Mouse (Mus musculus) brain, embryonic 18.5 days (tissue): ENCODE data around the gene Apoa4.
A peak's percentile ranks its signal among the peaks of the same experiment; 100 is the strongest.

Experiments
- DNase-seq: peaks from one replicate; pipeline ENCODE4 v3.0.0-alpha.2; 2012; ENCODE audit warnings: low read depth, low spot score

The Apoa4 gene

GRCm38 (mm10) chr9:46227064-46227614, 13.4 kb upstream of the Apoa4 start:
- DNase-seq, result no peak

DNA sequence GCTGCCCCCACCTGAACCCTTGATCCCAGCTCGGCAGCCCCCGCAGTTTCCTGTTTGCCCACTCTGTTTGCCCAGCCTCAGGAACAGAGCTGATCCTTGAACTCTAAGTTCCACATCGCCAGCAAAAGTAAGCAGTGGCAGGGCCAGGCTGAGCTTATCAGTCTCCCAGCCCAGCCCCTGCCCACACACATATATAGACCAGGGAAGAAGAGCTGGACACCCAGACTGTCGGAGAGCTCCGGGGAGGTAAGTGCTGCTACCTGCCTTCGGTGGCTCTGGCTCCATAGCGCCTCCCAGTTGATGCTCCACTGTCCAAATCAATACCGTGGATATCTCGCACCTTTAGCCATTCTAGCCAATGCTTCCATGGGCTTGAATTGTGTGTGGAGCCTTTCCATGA, 12.0 kb upstream of the Apoa4 start, which contains the start of gene Apoa1:
Gene Apoa1, plus strand, starts transcription at position 90 of the 400 bp plus-strand sequence.
- no peak for DNase-seq

DNA sequence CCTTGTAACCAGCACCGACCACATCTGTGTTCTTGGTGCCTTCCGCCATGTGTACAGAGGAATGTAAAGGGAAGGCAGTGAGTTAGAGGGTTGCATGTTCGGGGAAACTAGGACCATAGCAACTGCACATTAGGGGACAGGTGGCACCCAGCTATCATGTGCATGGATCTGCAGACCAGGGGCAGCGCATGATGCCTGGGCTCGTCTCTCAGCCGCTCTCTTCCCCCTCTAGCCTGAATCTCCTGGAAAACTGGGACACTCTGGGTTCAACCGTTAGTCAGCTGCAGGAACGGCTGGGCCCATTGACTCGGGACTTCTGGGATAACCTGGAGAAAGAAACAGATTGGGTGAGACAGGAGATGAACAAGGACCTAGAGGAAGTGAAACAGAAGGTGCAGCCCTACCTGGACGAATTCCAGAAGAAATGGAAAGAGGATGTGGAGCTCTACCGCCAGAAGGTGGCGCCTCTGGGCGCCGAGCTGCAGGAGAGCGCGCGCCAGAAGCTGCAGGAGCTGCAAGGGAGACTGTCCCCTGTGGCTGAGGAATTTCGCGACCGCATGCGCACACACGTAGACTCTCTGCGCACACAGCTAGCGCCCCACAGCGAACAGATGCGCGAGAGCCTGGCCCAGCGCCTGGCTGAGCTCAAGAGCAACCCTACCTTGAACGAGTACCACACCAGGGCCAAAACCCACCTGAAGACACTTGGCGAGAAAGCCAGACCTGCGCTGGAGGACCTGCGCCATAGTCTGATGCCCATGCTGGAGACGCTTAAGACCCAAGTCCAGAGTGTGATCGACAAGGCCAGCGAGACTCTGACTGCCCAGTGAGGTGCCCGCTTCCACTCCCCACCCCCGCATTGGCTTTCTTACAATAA, 10.7 kb upstream of the Apoa4 start:
- DNase-seq, result peak; percentile 80

DNA sequence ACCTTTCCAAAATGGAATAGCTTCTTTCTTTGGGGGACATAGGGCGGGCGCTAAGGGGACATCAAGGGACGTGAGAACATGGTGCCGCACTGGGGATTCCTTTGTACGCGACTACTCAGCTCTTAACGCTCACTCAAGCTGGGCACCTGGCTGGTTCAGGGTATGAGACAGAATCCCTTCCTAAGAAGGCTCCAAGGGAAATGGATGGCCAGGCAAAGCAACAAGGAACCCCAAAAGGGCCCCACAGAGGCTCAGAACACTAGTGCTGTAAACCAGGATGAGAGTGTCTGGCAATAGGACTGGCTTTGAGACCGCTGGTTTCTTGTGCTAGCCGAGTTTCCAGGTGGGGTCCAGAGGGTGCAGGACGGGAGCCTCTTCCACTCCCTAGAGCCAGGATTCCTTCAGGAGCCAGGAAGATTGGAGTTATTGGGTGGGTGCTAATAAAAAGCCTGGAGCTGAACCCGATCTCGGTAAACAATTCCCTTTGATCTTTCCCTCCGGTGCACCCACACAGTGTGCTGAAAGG, 10.0 kb upstream of the Apoa4 start:
- peak; percentile 1 for DNase-seq

DNA sequence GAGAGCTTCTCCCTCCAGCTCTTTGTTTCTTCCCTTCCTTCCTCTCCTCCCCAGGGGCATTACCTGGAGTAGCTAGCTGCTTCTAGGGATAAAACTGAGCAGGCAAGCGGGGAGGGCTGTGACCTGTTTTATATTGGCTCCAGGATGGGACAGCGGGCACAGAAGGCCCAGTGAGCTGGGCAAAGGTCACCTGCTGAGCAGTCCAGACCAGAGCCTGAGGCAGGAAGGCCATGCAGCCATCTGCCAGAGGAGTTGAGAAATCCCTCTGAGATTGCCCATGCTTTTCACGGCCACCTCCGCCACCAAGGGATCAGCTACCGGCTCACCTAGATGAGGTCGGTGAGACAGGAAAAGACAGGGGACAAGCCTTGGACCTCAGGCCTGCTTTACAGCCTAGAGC, 5.3 kb upstream of the Apoa4 start:
- DNase-seq, result no peak

DNA sequence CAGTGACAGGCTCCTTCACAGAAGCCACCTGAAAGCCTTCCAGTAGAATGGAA, 5.1 kb upstream of the Apoa4 start, which contains the start of gene Apoc3:
Gene Apoc3, minus strand, starts transcription at position 41 of the 53 bp plus-strand sequence.
- DNase-seq, result no peak

- no peak for DNase-seq
Observed at GRCm38 (mm10) chr9:46235649-46236048, 4.8 kb upstream of the Apoa4 start.

GRCm38 (mm10) chr9:46238850-46239249, 1.6 kb upstream of the Apoa4 start:
- no peak for DNase-seq

DNA sequence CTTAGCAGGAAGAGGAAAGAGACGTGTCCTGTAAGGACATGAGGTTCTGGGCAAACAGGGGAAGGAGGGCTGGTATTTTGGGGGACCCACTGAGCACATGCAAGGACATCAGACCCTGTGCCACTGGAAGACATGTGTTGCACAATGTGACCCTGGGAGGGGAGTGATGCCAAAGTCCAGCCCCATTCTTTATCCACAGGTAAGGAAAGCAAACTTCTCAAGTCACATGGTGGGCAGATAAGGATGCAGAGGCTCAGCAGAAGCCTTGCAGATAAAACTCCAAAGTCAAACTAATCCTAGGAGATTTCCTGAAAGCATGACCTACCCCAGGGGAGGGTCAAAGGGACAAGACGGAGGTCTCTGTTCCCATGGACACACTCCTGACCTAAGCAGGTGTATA, 1.3 kb downstream of the Apoa4 start:
- DNase-seq, result no peak

DNA sequence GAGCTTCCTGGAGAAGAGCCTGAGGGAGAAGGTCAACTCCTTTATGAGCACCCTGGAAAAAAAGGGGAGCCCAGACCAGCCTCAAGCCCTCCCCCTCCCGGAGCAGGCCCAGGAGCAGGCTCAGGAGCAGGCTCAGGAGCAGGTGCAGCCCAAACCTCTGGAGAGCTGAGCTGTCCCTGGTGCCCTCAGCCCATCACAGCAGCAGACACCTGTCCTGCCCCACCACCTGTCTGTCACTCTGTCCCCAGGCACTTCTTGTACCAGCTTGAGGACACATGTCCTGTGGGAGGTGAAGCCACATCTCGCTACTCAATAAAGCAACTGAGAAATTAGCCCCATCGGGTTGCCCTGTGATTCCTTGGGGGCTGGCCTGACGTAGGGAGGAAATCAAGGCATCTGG, 2.6 kb downstream of the Apoa4 start:
- DNase-seq, result no peak

DNA sequence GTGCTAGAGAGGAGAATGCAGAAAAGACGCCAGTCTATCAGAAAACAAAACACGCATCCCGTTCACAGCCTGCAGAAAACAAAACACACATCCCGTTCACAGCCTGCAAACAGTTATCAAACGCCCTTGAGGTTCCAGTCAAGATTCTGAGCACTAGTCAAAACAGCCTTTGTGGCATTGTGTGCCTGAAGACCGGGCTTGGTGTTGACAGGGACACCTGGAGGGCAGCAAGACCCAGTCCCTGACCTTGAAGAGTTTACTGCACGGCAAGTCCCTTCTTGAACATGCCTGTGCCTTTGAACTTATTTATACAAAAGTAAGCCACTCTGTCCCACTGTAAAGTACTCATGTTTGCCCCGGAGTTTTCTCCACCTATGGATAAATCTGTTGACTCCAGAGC, 3.1 kb downstream of the Apoa4 start:
- DNase-seq, result no peak

GRCm38 (mm10) chr9:46246752-46247324, 6.3 kb downstream of the Apoa4 start:
- DNase-seq, result peak; percentile 67

DNA sequence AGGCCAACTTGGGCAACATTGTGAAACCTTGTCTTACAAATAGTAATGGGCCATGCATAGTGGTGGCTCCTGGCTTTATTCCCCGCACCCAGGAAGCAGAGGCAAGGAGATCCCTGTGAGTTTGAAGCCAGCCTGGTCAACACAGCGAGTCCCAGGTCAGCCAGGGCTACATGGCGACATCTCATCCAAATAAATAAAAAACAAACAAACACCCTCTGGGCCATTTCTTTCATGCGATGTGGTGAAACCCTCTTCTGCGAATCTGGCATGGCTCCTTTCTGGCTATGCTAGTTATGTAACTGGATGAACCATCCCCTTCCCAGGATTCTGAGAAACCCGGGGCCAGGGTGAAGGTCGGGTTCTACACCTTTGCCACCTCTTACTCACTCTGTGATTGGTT, 15.7 kb downstream of the Apoa4 start:
- DNase-seq, result no peak

- DNase-seq, result no peak
Observed at GRCm38 (mm10) chr9:46256658-46257385, 16.3 kb downstream of the Apoa4 start.

DNA sequence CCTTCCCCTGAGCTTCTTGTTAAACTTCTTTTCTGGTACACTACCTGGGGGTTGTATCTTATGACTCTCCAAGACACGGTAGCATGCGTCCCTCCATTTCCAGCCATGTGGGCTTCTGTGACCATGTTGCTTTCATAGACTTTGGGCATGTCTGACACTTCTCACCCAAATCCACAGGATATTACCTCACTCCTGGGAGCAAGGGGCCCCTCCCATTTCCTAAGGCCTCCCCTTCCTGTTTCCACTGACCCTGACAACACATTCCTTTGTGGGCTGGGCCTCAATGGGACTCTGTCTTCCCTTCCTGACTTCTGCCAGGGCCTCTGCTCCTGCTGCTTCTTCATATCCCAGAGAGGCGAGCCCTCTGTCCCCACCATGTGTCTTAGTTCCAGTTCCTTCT, 17.1 kb downstream of the Apoa4 start:
- DNase-seq, result no peak

- no peak for DNase-seq
Observed at GRCm38 (mm10) chr9:46259111-46259510, 18.6 kb downstream of the Apoa4 start.

- no peak for DNase-seq
Observed at GRCm38 (mm10) chr9:46261131-46261530, 20.6 kb downstream of the Apoa4 start.

DNA sequence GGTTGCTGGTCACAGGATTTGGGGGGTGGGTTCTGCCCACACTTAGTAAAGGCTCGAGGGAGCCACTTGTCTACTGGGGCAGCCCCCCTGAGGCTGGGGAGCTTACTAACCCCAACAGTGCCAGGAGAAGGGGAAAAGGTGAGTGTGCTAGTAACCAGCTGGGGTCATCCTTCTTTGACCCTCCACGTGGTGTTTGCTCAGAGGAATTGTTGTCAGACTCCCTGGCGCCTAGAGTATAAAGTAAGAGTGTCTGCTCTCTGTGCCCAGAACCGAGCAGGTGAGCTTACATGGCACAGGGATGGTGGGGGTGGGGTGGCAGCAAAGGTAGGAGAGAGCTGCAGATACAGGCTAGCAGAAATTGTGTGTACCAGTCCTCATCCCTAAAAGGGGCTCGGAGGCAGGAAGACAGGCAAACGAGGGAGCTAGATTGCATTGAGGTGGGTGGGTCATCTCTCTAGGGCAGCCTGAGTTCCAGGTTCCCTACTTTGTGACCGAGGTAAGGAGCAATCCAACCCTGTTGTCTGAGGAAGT, 27.9 kb downstream of the Apoa4 start, which contains the start of gene Apoa5:
Gene Apoa5, plus strand, starts transcription at position 291 of the 531 bp plus-strand sequence.
- no peak for DNase-seq

DNA sequence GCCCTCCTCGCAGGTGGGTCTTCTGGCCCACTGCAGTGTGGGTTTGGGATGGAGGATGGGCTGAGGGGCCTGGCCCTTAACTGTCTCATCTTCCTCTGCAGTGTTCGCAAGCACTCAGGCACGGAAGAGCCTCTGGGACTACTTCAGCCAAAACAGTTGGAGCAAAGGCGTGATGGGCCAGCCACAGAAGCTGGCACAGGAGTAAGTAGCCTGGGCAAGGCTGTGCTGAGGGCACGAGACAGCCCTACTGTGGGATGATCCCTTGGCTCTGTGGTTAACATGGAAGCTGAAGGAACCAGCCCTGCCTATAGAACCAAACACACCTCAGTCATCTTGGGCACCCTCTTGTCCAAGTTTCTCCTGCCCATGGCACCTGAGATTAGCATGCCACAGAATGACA, 28.6 kb downstream of the Apoa4 start:
- DNase-seq, result no peak

DNA sequence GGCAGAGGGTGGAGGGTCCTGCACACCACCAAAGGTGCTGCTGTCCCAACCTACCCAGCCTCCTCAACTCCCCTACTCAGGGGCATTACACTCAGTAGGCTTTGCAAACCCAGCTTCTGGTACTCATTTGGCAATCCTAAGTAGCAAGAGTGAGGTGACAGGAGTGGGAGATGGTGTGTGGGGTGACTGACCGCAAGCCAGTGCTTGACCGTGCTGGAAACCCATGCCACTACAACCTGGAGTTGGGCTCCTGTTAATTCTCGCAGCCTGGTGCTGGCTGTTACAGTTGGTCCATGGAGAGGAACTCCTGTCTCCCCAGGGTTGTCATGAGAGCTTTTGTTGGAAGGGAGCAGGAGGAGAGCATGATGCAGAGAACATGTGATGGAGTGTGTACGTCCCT, 30.3 kb downstream of the Apoa4 start:
- DNase-seq, result no peak

GRCm38 (mm10) chr9:46272070-46272469, 31.6 kb downstream of the Apoa4 start:
- no peak for DNase-seq
